Mouse (Mus musculus) fat pad, adult 2 months (tissue): Measurements from ENCODE around the gene Tyrobp.

Source experiments
- DNase-seq: peaks from one replicate; pipeline ENCODE4 v3.0.0-alpha.2; 2011; ENCODE audit warnings: low read depth, low spot score; ENCODE audit errors: extremely low read depth

The Tyrobp gene

GRCm38 (mm10) chr7:30459484-30459883 lies 45.9 kb downstream of the Tyrobp start:
- no peak for DNase-seq

GRCm38 (mm10) chr7:30463568-30463967 lies 50.0 kb downstream of the Tyrobp start:
- DNase-seq = no peak

- no peak for DNase-seq
Measured at GRCm38 (mm10) chr7:30463996-30464395, 50.4 kb downstream of the Tyrobp start.

- DNase-seq = no peak
Measured at GRCm38 (mm10) chr7:30464816-30465300, 51.3 kb downstream of the Tyrobp start.
